Mouse (Mus musculus) CD4-positive, CD25-positive, alpha-beta regulatory T cell, adult 2 months (primary cell): ENCODE data around the gene Tmem59.

ENCODE experiments used
- DNase-seq: peaks from one replicate; pipeline ENCODE4 v3.0.0-alpha.2; 2012; ENCODE audit warnings: low read depth, low spot score

Tmem59 gene

DNA sequence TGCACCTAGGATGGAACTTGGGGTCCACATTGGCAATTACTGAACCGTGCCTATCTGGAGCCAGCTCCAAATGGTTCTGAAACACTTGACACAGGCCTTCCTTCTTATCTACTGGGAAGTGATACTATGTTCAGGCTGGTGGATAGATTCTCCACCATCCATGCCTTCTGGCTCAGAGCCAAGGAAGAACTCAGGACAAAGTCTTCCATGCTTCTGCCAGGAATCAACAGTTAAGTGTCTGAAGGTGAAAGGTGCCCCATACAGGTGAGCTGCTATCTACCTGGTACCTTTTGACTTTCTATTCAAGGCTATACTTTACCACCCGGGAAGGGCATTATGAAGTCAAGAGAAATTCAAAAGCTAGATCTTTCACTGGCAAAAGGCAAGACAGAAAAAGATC lies 60.1 kb downstream of the Tmem59 start:
- DNase-seq: no peak

DNA sequence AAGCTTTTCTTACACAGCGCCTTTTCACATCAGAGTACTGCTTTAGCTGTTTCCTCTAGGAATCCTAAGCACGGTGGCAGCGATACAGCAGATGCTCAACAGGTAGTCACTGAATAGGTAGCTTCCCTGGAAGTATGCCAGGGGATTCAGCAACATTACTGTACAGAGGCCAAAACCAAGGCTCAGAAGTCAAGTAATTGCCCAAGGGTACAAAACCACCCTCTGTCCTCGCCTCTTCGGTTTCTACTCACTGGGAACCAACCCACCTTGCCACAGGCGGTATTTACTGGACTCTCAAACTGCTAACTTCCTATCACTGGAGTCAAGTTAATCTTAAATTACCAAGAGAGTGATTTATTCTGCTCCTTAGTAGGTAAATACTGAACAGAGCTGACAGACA lies 62.0 kb downstream of the Tmem59 start:
- DNase-seq: no peak

DNA sequence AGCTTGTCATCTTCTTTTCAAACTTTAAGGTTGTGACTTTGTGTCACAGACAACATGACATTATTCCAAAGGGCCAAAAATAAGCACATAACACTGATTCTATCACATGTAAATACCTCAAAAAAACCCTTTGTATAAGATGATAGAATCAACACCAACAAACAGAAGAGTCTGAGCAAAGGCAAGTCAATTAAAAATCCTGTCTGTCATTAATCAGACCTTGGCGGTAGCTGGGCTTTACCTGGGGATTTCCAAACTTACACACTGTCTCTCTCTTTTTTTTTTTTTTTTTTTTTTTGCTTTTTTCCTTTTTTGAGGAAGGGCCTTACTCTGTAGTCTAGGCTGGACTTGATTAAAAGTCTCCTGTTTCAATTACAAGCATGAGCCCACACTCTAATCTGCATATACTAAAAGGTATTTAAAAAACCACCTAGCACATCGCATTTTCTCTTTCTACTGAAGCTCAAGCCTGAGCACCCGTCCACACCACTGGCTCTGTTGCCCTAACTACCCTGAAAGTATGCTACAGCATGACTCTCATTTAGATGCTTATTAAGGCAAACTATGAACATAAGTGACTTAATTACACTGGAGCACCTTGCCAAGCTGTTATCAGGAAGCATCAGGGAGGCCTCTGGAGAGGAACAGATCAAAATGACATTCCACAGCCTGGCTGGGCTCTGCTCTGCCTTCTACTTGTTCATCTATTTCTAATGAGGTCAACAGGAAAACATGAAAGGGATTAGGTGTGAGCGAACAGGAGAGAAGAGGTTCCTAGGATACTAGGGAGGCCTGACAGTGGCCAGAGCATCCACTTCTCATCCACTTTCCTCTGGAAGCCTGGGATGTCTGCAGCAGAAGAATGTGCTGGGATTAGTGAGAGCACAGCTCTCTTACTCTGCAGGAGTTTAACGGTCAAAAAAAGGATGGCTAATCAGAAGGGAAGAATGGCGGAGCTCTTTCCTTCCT lies 65.5 kb downstream of the Tmem59 start:
- DNase-seq: peak; percentile 46

DNA sequence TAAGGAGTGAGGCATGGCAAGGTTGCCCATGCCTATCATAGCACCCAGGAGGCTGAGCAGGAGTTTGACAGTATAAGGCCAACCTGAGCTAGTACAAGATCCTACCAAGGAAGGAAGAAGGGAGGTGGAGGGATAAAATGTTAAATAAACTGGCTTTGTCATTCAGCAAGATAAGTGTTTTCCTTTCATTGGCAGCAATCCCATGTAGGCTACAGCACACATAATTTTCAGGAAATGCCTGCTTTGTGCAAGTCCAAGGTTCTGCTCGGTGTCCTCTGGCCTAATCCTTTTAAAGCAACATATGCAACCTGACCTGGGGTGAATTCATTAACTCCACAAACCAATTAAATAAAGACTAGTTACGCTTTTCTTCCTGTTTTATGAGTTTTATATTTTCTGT lies 67.2 kb downstream of the Tmem59 start:
- DNase-seq: no peak

DNA sequence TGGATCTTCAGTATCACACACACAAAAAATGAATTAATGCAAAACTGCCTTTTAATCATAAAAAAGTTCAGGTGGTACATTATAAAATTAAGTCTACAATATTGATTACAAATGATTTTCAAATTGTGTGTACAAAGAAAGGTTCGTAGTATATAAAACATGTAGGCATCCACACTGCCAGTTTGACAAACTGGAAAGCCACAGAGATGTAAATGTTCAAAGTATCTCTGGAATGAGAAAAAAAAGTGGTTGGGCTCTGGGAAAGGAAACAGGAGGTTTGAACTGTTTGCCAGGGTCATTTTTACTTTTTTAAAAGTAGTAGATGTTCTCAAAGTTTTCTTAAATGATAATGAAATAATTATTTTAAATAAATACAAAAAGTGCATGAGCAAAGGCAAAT lies 67.8 kb downstream of the Tmem59 start:
- no peak for DNase-seq

DNA sequence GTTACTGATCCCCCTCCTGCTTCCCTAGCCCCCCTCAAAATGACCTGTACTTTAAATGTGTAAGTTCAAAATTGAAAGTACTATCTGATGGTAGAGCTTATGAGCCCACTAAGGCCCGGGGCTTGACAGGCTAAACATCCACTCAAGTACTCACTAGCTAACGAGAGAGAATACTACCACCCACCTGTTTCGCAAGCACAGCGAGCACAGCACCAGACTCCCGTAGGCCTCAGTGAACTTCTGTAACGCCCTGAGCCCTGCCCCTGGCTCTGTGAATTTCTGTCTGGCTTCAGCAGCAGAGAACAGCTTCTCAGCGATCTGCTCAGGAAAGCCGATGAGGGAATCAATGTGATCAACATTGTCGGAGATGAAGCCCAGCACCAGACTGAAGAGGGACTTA lies 68.9 kb downstream of the Tmem59 start:
- DNase-seq: no peak

DNA sequence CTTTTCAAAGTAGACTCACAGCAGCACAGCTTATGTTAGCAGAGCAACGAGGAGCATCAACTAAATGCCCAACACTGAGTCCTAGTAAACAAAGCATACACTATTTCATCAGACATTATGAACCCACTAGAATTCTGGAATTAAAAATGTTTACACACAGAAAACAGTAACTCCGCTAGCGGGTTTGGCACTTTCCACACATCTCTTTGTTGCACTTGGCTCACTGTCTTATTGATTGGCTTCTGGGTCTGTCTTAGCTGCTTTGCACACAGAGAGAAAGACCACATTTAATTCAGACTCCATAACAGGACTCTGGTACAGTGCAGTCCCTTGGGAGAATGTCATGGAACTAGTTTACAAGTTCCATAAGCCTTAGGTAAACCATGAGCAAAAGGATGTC lies 69.9 kb downstream of the Tmem59 start:
- no peak for DNase-seq

DNA sequence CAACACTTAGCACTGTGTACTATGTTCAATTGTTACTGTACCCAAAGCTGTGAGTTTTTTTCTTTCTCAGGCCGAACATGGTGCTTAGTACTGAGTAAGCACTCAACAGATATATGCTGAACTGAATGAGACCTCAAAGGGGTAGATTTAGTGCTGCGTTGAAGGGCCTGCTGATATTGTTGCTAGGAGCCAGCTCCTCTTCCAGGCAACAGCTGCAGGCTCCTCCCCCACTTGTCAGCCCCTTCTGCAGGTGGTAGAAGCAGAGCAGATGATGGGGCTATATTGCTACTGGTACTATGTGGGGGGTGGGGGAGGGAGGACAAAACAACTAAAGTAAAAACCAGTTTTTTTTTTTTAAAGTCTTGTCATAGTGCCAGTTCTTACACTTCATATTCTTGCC lies 71.3 kb downstream of the Tmem59 start:
- no peak for DNase-seq

DNA sequence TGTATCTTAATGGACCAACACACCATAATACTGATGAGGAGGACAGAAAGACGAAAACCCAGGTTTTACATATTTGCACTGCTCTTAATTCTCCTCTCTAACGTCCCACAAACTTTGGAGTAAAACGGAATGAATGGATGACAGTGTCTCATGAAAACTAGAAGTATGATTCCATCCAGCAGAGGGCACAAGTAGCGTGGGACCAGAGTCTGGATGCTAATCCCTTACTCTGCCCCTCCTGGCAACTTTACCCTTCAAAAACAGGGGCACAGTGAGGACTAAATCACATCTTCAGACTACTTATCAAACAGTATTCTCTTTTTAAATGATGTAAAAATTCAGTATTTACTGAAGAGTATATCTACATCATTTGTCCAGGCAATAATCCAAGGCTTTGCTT lies 72.3 kb downstream of the Tmem59 start:
- peak; percentile 74 for DNase-seq
